Mouse (Mus musculus): ENCODE results near the gene Itga9. TPM values are rescaled to one million over a fixed set of nuclear protein-coding genes. Genes with fewer than 3 reads are reported as not detected.

Itga9 gene
- polyA plus RNA-seq, 1 experiment from 2014 or later: 31.9 TPM

GRCm38 (mm10) chr9:118919672-118920186, 313.2 kb downstream of the Itga9 start:
- Histone ChIP-seq H3K4me2 (replicated peaks; ENCODE audit: low read depth, low read length) (no peak overlapping the region), H3K9me3 (ENCODE audit: control insufficient read depth, low read length) (no peaks in the 10 kb centered on the region), H3K36me3 (ENCODE audit: control insufficient read depth, insufficient read depth, low read length) (no peaks in the 10 kb centered on the region), H3K9ac (ENCODE audit: low read depth, low read length) (no peak overlapping the region), H3K27ac (ENCODE audit: low read depth, low read length) (no peak overlapping the region; the same call in 1 of the 2 replicates), H3K4me3 (ENCODE audit: low read length) (no peak overlapping the region), H3K4me1 (ENCODE audit: control insufficient read depth, insufficient read depth, low read length) (peaks cover 8% of the 10 kb centered on the region), H3K27me3 (ENCODE audit: control insufficient read depth, insufficient read depth, low read length) (no peaks in the 10 kb centered on the region)
- WGBS: 43% methylated on average over 16 of the region's 16 CpGs
- peak; percentile 41 for ATAC-seq (ENCODE audit: low FRiP score, low TSS enrichment)

GRCm38 (mm10) chr9:118920798-118921515, 314.5 kb downstream of the Itga9 start:
- H3K4me3 ChIP-seq (ENCODE audit: low read length): no peak overlapping the region
- no peak overlapping the region for H3K27ac ChIP-seq (ENCODE audit: low read depth, low read length)
- no peak overlapping the region for H3K9ac ChIP-seq (ENCODE audit: low read depth, low read length)
- no peaks in the 10 kb centered on the region for H3K27me3 ChIP-seq (ENCODE audit: control insufficient read depth, insufficient read depth, low read length)
- H3K36me3 ChIP-seq (ENCODE audit: control insufficient read depth, insufficient read depth, low read length): no peaks in the 10 kb centered on the region
- 58% methylated on average over 12 of the region's 12 CpGs for WGBS
- no peaks in the 10 kb centered on the region for H3K9me3 ChIP-seq (ENCODE audit: control insufficient read depth, low read length)
- peak; percentile 30; the same call in 1 of the 2 replicates for ATAC-seq (ENCODE audit: low FRiP score, low TSS enrichment)
- H3K4me1 ChIP-seq (ENCODE audit: control insufficient read depth, insufficient read depth, low read length): peaks cover 10% of the 10 kb centered on the region
- H3K4me2 ChIP-seq (replicated peaks; ENCODE audit: low read depth, low read length): no peak overlapping the region

- H3K27me3 ChIP-seq (ENCODE audit: control insufficient read depth, insufficient read depth, low read length): no peaks in the 10 kb centered on the region
- H3K4me3 ChIP-seq (ENCODE audit: low read length): no peak overlapping the region
- H3K4me1 ChIP-seq (ENCODE audit: control insufficient read depth, insufficient read depth, low read length): peaks cover 10% of the 10 kb centered on the region
- 81% methylated on average over 3 of the region's 3 CpGs for WGBS
- ATAC-seq (ENCODE audit: low FRiP score, low TSS enrichment): no peak
- H3K9ac ChIP-seq (ENCODE audit: low read depth, low read length): no peak overlapping the region
- H3K36me3 ChIP-seq (ENCODE audit: control insufficient read depth, insufficient read depth, low read length): no peaks in the 10 kb centered on the region
- H3K27ac ChIP-seq (ENCODE audit: low read depth, low read length): no peak overlapping the region
- H3K9me3 ChIP-seq (ENCODE audit: control insufficient read depth, low read length): no peaks in the 10 kb centered on the region
- no peak overlapping the region for H3K4me2 ChIP-seq (replicated peaks; ENCODE audit: low read depth, low read length)
Observed at GRCm38 (mm10) chr9:118921926-118922325, 315.4 kb downstream of the Itga9 start.

- H3K27me3 ChIP-seq (ENCODE audit: control insufficient read depth, insufficient read depth, low read length): no peaks in the 10 kb centered on the region
- no peak for ATAC-seq (ENCODE audit: low FRiP score, low TSS enrichment)
- no peaks in the 10 kb centered on the region for H3K36me3 ChIP-seq (ENCODE audit: control insufficient read depth, insufficient read depth, low read length)
- no peak overlapping the region for H3K27ac ChIP-seq (ENCODE audit: low read depth, low read length)
- H3K4me2 ChIP-seq (replicated peaks; ENCODE audit: low read depth, low read length): peak overlapping the region; percentile 81
- 15% methylated on average over 16 of the region's 16 CpGs for WGBS
- H3K9ac ChIP-seq (ENCODE audit: low read depth, low read length): peak overlapping the region; percentile 92; the same call in 1 of the 2 replicates
- H3K4me1 ChIP-seq (ENCODE audit: control insufficient read depth, insufficient read depth, low read length): peaks cover 32% of the 10 kb centered on the region
- peak overlapping the region; percentile 88 for H3K4me3 ChIP-seq (ENCODE audit: low read length)
- no peaks in the 10 kb centered on the region for H3K9me3 ChIP-seq (ENCODE audit: control insufficient read depth, low read length)
Observed at GRCm38 (mm10) chr9:118924554-118925085, 318.1 kb downstream of the Itga9 start.

- Histone ChIP-seq H3K4me2 (replicated peaks; ENCODE audit: low read depth, low read length) (peak overlapping the region; percentile 81), H3K9ac (ENCODE audit: low read depth, low read length) (peak overlapping the region; percentile 92), H3K27me3 (ENCODE audit: control insufficient read depth, insufficient read depth, low read length) (no peaks in the 10 kb centered on the region), H3K4me1 (ENCODE audit: control insufficient read depth, insufficient read depth, low read length) (peaks cover 32% of the 10 kb centered on the region), H3K4me3 (ENCODE audit: low read length) (peak overlapping the region; percentile 88), H3K9me3 (ENCODE audit: control insufficient read depth, low read length) (no peaks in the 10 kb centered on the region), H3K36me3 (ENCODE audit: control insufficient read depth, insufficient read depth, low read length) (no peaks in the 10 kb centered on the region), H3K27ac (ENCODE audit: low read depth, low read length) (peak overlapping the region; percentile 91)
- under 1% methylated on average over 53 of the region's 53 CpGs for WGBS
- peak; percentile 83 for ATAC-seq (ENCODE audit: low FRiP score, low TSS enrichment)
Observed at GRCm38 (mm10) chr9:118925286-118926110, 319.0 kb downstream of the Itga9 start.

GRCm38 (mm10) chr9:118926111-118926650, 319.7 kb downstream of the Itga9 start, which contains the start of gene Ctdspl:
TSS of gene Ctdspl (plus strand) at chr9:118926453.
- H3K9me3 ChIP-seq (ENCODE audit: control insufficient read depth, low read length): no peaks in the 10 kb centered on the region
- WGBS: under 1% methylated on average over 29 of the region's 73 CpGs
- H3K27me3 ChIP-seq (ENCODE audit: control insufficient read depth, insufficient read depth, low read length): no peaks in the 10 kb centered on the region
- peak within 1 kb of the TSS; percentile 88 for H3K4me3 ChIP-seq (ENCODE audit: low read length)
- peak within 1 kb of the TSS; percentile 81 for H3K4me2 ChIP-seq (replicated peaks; ENCODE audit: low read depth, low read length)
- H3K27ac ChIP-seq (ENCODE audit: low read depth, low read length): peak within 1 kb of the TSS; percentile 91
- no peaks in the 10 kb centered on the region for H3K36me3 ChIP-seq (ENCODE audit: control insufficient read depth, insufficient read depth, low read length)
- ATAC-seq (ENCODE audit: low FRiP score, low TSS enrichment): peak; percentile 48
- peaks cover 32% of the 10 kb centered on the region for H3K4me1 ChIP-seq (ENCODE audit: control insufficient read depth, insufficient read depth, low read length)
- peak within 1 kb of the TSS; percentile 92 for H3K9ac ChIP-seq (ENCODE audit: low read depth, low read length)

- Histone ChIP-seq H3K27ac (ENCODE audit: low read depth, low read length) (peak overlapping the region; percentile 91), H3K4me1 (ENCODE audit: control insufficient read depth, insufficient read depth, low read length) (peaks cover 32% of the 10 kb centered on the region), H3K9ac (ENCODE audit: low read depth, low read length) (peak overlapping the region; percentile 92), H3K27me3 (ENCODE audit: control insufficient read depth, insufficient read depth, low read length) (no peaks in the 10 kb centered on the region), H3K4me2 (replicated peaks; ENCODE audit: low read depth, low read length) (peak overlapping the region; percentile 81), H3K36me3 (ENCODE audit: control insufficient read depth, insufficient read depth, low read length) (no peaks in the 10 kb centered on the region), H3K9me3 (ENCODE audit: control insufficient read depth, low read length) (no peaks in the 10 kb centered on the region), H3K4me3 (ENCODE audit: low read length) (peak overlapping the region; percentile 88)
- WGBS: 3% methylated on average over 46 of the region's 68 CpGs
- ATAC-seq (ENCODE audit: low FRiP score, low TSS enrichment): peak; percentile 24
Observed at GRCm38 (mm10) chr9:118926688-118927321, 320.3 kb downstream of the Itga9 start.

GRCm38 (mm10) chr9:118927501-118927900, 321.0 kb downstream of the Itga9 start:
- Histone ChIP-seq H3K27me3 (ENCODE audit: control insufficient read depth, insufficient read depth, low read length) (no peaks in the 10 kb centered on the region), H3K4me3 (ENCODE audit: low read length) (peak overlapping the region; percentile 88), H3K4me2 (replicated peaks; ENCODE audit: low read depth, low read length) (peak overlapping the region; percentile 81), H3K36me3 (ENCODE audit: control insufficient read depth, insufficient read depth, low read length) (no peaks in the 10 kb centered on the region), H3K9me3 (ENCODE audit: control insufficient read depth, low read length) (no peaks in the 10 kb centered on the region), H3K27ac (ENCODE audit: low read depth, low read length) (peak overlapping the region; percentile 69; the same call in 1 of the 2 replicates), H3K4me1 (ENCODE audit: control insufficient read depth, insufficient read depth, low read length) (peaks cover 32% of the 10 kb centered on the region), H3K9ac (ENCODE audit: low read depth, low read length) (peak overlapping the region; percentile 92; the same call in 1 of the 2 replicates)
- no peak for ATAC-seq (ENCODE audit: low FRiP score, low TSS enrichment)
- WGBS: 27% methylated on average over 8 of the region's 8 CpGs

All from kidney, embryonic 14.5 days (tissue).